Mouse (Mus musculus) thymus, postnatal 36 days (tissue): ENCODE measurements around the gene Mcat.

ENCODE experiments used
- DNase-seq, 2 experiments: peaks; one replicate each; pipeline ENCODE4 v3.0.0; 2022; ENCODE audit warnings: mixed read lengths in 2 of 2

The Mcat gene

DNA sequence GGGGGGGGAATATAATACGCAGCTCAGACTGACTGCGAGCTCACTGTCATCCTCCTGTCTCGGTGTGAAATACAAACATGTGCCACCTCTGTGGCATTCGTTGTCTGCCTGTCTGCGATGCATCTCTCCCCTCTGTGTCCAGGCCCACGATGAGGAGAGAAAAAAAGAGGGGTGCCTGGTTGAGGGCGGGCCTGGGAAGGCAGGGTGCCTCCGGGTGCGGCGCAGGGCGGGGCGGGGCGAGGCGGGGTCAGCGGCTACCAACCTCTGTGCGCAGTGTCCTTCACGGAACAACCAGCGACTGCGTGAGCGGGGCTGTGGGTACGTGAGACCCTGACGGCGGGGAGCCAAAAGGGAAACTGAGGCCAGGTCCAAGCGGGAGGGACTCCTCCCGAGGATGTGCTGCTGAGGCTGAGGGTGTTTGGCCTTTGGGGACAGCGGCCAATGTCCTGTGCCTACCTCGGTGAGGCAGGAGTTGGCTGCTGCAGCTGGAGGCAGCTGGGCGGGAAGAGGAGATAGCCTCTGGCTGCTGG, at the start of gene Mcat, which contains the start of gene Tspo:
Gene Mcat, minus strand, starts transcription at position 461 of the 530 bp plus-strand sequence.
Gene Tspo, plus strand, starts transcription at position 266 of the 530 bp plus-strand sequence.
- peak; percentile 80 to 82 for DNase-seq

- peak; percentile 71 to 73 for DNase-seq
Measured at GRCm38 (mm10) chr15:83607115-83607802, 43.7 kb upstream of the Mcat start.

DNA sequence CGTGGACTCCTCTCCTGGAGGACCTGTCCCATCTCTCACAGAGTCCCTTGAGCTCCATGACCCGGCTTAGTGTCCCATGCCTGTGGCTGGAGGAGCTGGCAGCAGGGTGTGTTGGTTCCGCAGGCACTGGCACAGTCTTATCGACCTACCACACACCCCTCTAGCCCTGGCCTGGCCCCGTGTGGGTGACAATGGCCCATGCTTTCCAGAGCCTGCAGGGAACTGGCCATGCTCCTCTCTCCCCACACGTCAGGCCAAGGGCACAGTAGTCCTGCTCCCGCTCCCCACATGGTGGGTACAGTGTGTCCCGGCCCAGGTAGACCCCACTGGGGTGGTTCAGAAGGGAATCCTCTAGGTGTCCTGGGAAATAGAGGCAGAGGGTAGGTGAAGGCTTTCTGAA, 43.1 kb upstream of the Mcat start:
- no peak for DNase-seq

GRCm38 (mm10) chr15:83606216-83606615, 42.6 kb upstream of the Mcat start:
- no peak for DNase-seq

GRCm38 (mm10) chr15:83603426-83603825, 39.8 kb upstream of the Mcat start:
- DNase-seq: peak in 1 of 2 experiments; percentile 50

DNA sequence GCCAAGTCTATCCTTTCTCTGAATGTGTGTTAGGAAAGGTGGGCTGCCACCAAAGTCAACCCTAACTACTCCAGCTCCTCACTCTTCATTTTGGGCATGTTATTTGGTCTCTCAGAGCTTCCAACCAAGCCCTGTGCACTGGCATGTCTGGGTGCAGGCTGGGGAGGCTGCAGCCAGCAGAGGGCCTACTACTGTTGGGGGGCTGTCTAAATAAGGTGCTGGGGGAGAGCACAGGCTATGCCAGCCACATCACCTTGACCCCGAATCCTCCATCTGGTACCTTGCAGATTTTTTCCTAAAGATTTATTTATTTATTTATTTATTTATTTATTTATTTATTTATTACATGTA, 39.4 kb upstream of the Mcat start:
- peak in 1 of 2 experiments; percentile 80 for DNase-seq

- peak; percentile 79 to 86 for DNase-seq
Measured at GRCm38 (mm10) chr15:83602372-83603045, 38.9 kb upstream of the Mcat start.

GRCm38 (mm10) chr15:83601185-83601584, 37.6 kb upstream of the Mcat start:
- peak; percentile 54 to 70 for DNase-seq

- DNase-seq: no peak
Measured at GRCm38 (mm10) chr15:83596833-83597232, 33.2 kb upstream of the Mcat start.

DNA sequence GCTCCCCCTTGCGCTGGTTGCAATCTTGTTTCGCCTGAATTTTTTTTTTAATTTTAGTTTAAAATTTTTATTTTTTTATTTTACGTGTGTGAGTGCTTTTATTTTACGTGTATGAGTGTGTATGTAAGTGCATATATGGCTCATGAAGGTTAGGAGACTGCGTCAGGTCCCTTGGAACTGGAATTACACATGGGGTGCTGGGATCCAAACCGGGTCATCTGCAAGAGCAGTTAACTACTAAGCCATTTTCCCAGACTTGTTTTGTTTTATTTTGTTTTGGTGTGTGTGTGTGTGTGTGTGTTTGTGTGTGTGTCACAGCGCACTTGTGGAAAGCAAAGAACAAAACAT, 31.8 kb upstream of the Mcat start:
- no peak for DNase-seq

DNA sequence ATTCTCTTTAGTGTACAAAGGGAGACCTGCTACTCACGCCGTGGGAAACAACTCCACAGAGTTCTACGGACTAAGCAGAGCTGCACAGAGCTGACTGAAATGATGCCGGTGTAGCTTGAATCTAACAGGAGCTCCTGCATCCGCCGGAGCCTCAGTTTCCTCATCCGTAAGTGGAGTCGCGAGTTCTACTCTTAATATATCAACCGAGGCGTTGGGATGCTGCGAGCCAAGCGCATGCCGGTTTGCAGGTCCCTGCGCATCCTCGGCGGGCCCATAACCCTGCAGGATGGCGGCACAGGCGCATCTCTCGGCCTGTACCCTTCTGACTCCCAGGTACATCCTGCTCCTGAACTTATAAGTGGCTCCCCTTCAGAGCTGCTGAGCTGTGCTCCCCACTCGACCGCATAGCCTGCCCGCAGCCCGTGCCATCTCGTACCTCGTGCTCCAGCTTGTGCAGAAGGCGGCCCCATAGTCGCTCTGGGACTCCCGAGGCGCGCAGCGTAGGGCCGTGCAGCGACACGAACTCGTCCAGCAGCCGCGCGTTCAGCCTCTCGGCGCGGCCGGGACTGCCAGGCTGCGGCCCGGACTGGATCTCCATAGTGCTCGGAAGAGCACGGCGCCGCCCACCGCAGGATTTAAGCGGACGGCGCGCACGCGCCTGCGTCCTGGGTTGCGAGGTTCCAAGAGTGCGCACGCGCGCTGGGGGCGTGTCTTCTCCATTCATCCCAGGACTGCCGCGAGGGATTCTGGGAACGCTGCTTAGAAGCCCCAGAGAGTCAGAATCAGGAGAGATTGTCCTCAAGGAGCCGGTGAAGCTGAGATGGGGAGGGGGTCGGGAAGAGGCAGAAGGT, 31.2 kb upstream of the Mcat start, which contains the start of gene Ttll12:
Gene Ttll12, minus strand, starts transcription at position 645 of the 851 bp plus-strand sequence.
- peak; percentile 91 to 92 for DNase-seq

GRCm38 (mm10) chr15:83593702-83594512, 30.3 kb upstream of the Mcat start:
- peak in 1 of 2 experiments; percentile 29 for DNase-seq

GRCm38 (mm10) chr15:83593189-83593585, 29.6 kb upstream of the Mcat start:
- DNase-seq: no peak

DNA sequence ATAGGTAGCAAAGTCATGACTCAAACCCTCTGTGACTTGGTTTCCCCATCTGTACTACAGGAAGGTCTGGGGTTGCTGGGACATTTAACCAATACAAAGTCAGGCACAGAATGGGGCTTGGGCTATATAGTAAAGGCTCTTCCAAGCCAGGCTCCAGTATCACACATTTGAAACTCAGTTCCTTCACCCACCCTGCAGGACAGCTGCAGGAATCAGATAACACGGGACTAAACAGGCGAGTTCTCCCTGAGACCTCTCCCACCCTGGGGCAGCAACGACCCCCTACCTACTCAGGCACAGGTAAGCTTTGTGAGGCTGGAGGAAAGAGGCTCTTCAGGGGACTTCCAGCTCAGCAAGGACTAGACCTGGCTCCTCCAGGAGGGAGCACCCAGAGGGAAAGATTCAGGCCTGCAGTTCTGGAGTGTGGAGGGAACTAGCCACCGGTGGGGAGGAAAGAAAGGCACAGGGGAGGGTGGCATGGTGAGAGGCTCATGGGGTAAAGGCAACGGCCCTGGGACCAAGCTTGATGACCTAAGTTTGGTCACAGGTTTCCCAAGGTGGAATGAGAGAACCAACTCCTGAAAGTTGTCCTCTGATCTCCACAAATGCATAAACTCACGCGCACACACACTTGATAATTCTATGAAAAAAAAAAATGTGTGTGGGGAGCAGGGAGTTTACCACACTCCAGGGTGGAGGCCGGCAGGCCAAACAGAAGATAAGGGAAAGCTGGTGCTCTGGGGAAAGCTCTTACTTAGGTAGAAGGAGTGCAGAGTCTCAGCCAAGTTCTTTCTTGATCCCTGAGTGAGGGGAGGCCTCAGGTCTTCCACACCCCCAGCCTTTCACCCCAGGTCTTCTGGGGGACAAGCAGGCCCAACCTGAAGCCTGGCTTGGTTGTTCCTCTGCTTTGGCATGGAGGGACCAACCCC, 28.9 kb upstream of the Mcat start:
- DNase-seq: no peak

- no peak for DNase-seq
Measured at GRCm38 (mm10) chr15:83591758-83592157, 28.2 kb upstream of the Mcat start.

DNA sequence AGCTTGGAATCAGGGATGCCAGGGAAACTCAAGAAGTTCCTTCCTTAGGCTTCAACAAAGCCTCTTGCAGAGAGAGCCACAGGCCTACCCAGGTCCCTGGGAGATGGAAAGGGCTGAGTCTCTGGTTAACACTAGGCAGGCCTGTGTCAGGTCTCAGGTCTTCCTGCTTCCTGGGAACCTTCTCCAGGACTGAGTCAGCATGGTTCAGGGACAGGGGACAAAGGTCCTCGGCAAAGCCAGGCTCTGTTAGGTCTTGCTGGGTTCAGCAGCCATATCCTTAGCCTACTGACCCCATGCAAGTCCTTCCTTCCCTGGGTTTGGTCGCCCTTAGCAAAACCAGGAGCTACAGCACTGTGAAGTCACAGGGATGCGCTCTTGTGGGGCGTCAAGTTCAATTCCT, 27.3 kb upstream of the Mcat start:
- DNase-seq: no peak

DNA sequence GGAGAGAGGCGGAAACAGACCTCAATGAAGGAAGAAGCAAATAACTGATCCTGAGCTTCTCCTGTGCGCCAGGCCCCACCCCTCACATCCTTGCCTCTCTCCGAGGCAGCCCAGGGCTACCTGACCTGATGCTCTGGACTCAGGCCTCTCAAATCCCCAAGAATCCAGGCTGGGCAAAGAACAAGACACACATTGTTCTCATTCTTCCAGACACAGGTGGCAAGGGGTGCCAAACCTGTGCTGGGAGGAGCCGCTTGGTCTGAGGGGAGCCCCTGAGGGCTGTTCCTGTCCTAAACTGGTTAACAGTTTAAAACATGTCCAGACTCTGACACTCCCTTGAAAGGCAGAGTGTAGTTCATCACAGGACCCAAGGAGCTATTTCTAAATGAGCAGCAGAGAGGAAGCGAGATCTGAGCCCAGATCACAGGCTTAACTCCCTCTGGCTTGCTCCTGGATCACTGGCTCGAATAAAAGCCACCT, 21.2 kb upstream of the Mcat start:
- no peak for DNase-seq

GRCm38 (mm10) chr15:83583419-83584156, 20.0 kb upstream of the Mcat start:
- DNase-seq: peak; percentile 58 to 61

GRCm38 (mm10) chr15:83582931-83583330, 19.3 kb upstream of the Mcat start:
- no peak for DNase-seq

GRCm38 (mm10) chr15:83576651-83577050, 13.1 kb upstream of the Mcat start:
- no peak for DNase-seq
